ENCODE assay signal across 23 mouse cellular contexts in genomic region chr10:27264713-27265112, GRCm38 (mm10).
DNase-seq lines count a peak whose midpoint lies in the region; ATAC-seq and TF ChIP-seq lines count a peak whose summit lies in the region.
"Had no signal": no experiment of that assay in that cellular context is flagged by ENCODE, and none has a peak within 500 bp of the region (broad histone marks: within the 10 kb centered on the region; RNA-seq: fewer than 3 reads in every experiment).

No protein-coding gene starts in this region.

- no peak overlapping the region for H3K4me3 ChIP-seq in gastrocnemius, adult 2 months
- H3K4me3 ChIP-seq in E14TG2a.4 (replicated peaks; ENCODE audit: low read length) = no peak overlapping the region
- no peak overlapping the region for H3K4me3 ChIP-seq in stomach, postnatal 0 days (ENCODE audit: low read depth, low read length)
- H3K4me3 ChIP-seq: midbrain, embryonic 10.5 days; myocyte; neural tube, embryonic 13.5 days had no signal

- H3K4me2 ChIP-seq in stomach, postnatal 0 days (replicated peaks; ENCODE audit: low read depth) = no peak overlapping the region
- H3K4me2 ChIP-seq: heart, embryonic 11.5 days; neural tube, embryonic 13.5 days had no signal

- 60% methylated on average over 2 of the region's 2 CpGs for WGBS in stomach, postnatal 0 days

- no peak for DNase-seq in gastrocnemius, adult 2 months
- no peak for DNase-seq in gastrocnemius, adult 18-20 months (ENCODE audit: low spot score)
- peak; percentile 8 for DNase-seq in layer of hippocampus, adult 11-12 months (ENCODE audit: low spot score)
- no peak for DNase-seq in layer of hippocampus, postnatal 36 days
- DNase-seq in stomach, postnatal 0 days (ENCODE audit: low spot score) = no peak
- no peak for DNase-seq in right cerebral cortex, postnatal 14 days
- no peak for DNase-seq in adrenal gland, postnatal 36 days
- DNase-seq: adrenal gland, adult 2 months; cerebellum, adult 18-20 months; cerebellum, postnatal 14 days; forebrain, postnatal 0 days; heart, postnatal 10 days; kidney, adult 11 months; kidney, postnatal 10 days; right cerebral cortex, adult 18-20 months had no signal

- H3K27ac ChIP-seq in gastrocnemius, adult 2 months = no peak overlapping the region
- H3K27ac ChIP-seq in stomach, postnatal 0 days (replicated peaks) = no peak overlapping the region
- H3K27ac ChIP-seq: macrophage; midbrain, embryonic 10.5 days; neural tube, embryonic 13.5 days had no signal

- TF ChIP-seq CTCF in gastrocnemius, adult 2 months (IDR thresholded peaks at IDR 0.05) = peak; percentile 58
- peak; percentile 34 for TF ChIP-seq CTCF in E14TG2a.4 (conservative IDR thresholded peaks at IDR 0.05; ENCODE audit: low read length)
- peak; percentile 36 for TF ChIP-seq CTCF in stomach, postnatal 0 days (IDR thresholded peaks at IDR 0.05; ENCODE audit: low read depth)

- ATAC-seq in stomach, postnatal 0 days (ENCODE audit: low FRiP score, low TSS enrichment) = no peak
- ATAC-seq: forebrain, postnatal 0 days; lung, postnatal 0 days; midbrain, embryonic 16.5 days had no signal

- H3K9ac ChIP-seq in stomach, postnatal 0 days (ENCODE audit: low read length) = no peak overlapping the region
- H3K9ac ChIP-seq: forebrain, postnatal 0 days; neural tube, embryonic 13.5 days had no signal

- no peaks in the 10 kb centered on the region for H3K4me1 ChIP-seq in E14TG2a.4 (replicated peaks; ENCODE audit: low read depth, low read length)
- no peaks in the 10 kb centered on the region for H3K4me1 ChIP-seq in stomach, postnatal 0 days (replicated peaks; ENCODE audit: control insufficient read depth, insufficient read depth)
- H3K4me1 ChIP-seq: neural tube, embryonic 13.5 days had no signal

- H3K36me3 ChIP-seq in E14TG2a.4 (ENCODE audit: insufficient read depth, low read length) = no peaks in the 10 kb centered on the region
- H3K36me3 ChIP-seq in stomach, postnatal 0 days (ENCODE audit: control insufficient read depth, insufficient read depth, low read length) = no peaks in the 10 kb centered on the region
- H3K36me3 ChIP-seq: midbrain, embryonic 10.5 days; neural tube, embryonic 13.5 days had no signal

- intact Hi-C loops in gastrocnemius, adult 2 months (cut with DNase I) = loop anchor here (5.0 kb wide), 1 partner anchor 498 kb away; no protein-coding TSS in a partner anchor

- no peaks in the 10 kb centered on the region for H3K27me3 ChIP-seq in E14TG2a.4 (ENCODE audit: insufficient read depth, low read length)
- no peaks in the 10 kb centered on the region for H3K27me3 ChIP-seq in stomach, postnatal 0 days (ENCODE audit: control insufficient read depth, insufficient read depth, low read length)
- H3K27me3 ChIP-seq: neural tube, embryonic 13.5 days had no signal

- no peak for TF ChIP-seq EP300 in stomach, postnatal 0 days (optimal IDR thresholded peaks at IDR 0.05)

- H3K9me3 ChIP-seq in E14TG2a.4 (ENCODE audit: low read length) = no peaks in the 10 kb centered on the region
- no peaks in the 10 kb centered on the region for H3K9me3 ChIP-seq in stomach, postnatal 0 days (ENCODE audit: control insufficient read depth, low read length)
- H3K9me3 ChIP-seq: midbrain, embryonic 10.5 days; neural tube, embryonic 13.5 days had no signal
